Mouse (Mus musculus) gastrocnemius, adult 8-10 months (tissue): ENCODE measurements at regions not wholly inside any gene's neighbourhood (a gene's known extent, or its start where the extent isn't known, plus 50 kb on each side); places are given as distances from the start of the nearest gene placed in this dataset.

Source experiments
- DNase-seq, 2 experiments: peaks; one replicate each; pipeline ENCODE4 v3.0.0; 2022; ENCODE audit warnings: low spot score in 2 of 2

DNA sequence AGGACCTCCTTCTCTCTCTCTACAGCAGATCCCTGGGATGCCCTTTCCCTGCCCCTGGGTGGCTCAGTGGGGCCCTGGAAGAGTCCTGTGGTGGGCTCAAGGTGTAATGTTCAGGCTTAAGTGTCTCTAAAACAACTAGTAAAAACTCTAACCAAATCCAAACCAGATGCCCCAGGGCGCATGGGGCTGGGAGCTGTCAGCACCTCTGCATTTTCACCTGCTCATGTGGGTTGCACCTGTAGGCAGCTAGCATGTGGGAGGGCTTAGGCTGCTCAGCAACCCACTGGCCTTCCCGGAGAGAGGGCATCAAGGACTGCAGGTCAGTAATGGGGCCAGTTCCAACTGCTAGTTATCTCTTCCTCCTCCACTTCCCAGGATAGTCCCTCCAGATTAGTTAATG lies 104.8 kb upstream of the Gm12830 start:
- no peak for DNase-seq

DNA sequence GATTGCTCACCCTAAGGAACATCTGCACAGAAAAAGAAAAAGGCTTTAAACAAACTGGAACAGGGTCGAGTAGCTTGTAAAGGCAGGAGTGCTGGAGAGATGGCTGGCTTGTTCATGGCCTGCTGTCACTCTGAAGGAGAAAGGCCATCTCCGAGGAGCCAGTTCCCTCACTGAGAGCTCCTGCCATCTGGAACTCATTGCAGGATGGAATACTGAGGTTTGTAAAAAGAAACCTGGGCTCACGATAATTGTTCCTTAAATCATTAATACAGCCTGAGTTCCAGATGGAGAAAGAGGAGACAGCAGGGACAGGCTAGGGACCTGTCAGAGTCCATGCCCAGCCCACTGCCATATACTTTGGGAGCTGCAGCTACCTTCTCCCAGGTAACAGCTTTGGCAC lies 100.8 kb upstream of the Gm12830 start:
- no peak for DNase-seq

GRCm38 (mm10) chr4:114721386-114721785 lies 100.1 kb upstream of the Gm12830 start:
- DNase-seq: no peak

DNA sequence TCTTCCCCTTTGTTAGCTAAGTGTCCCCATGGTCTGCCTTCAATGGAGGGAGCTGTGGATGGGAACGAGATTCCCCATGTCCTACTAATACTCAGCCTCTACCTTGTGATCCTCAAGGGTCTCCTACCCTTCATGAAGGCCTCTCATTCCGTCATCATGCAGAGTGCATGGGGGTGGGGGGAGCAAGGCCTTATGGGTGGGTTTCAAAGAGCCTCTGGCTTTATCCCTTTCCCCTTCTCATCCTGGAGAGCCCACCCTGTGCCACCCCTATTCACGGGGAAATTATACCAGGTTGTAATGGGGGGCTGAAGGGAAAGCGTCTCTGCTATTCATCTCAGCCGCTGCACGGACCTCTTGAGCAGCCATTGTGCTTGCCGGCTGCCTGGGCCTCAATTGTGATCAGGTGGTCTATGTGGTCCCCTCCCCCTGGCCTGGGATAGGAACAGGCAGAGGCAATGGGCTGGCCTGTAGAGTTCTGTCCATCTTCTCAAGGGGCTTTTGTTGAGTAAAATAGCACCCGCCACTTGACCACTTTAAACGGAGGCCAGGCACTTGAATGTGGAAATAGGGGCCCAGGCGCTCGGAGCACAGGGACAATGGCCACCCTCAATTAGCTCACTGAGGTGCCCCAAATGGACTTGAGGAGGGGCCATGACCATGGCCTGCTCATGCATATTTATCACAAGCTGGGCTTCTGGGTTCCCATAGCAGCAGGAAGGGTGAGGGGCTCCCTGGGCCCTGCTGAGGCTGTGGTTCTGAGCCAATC lies 93.1 kb upstream of the Gm12830 start:
- DNase-seq: no peak

DNA sequence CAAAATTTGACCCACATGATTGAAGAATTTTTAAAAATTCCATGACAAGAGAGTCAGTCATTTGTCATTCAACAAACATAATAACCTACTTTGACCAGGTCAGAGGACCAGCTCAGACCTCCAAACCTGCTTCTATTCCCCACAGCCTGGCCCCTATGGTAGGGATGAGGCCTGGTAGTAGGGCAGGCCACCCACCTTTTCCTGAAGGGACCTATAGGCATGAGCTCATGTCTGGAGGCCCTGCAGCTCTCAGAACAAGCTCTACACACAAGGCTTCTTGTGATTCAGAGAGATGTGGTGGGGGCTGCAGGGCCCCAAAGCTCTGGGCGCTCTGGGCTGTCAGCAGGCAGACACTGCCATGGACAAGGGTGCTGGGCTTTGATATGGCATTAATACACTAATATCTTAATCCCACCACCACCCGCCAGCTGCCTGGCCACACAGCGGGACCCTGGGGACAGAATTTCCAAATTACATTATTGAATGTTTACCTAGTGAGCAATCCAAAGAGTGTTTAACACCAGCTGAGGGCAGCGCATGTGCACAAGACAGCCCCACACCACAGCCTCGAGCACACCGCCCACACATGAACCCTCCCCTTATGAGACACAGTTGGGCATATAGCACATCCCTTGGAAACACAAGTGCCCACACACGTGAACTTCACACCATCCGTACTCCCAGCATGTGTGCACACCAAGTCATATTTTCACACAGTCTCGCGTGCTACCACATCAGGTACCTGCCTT lies 88.1 kb upstream of the Gm12830 start:
- DNase-seq: no peak

- DNase-seq: no peak
Observed at GRCm38 (mm10) chr4:114738903-114739667, 82.4 kb upstream of the Gm12830 start.

DNA sequence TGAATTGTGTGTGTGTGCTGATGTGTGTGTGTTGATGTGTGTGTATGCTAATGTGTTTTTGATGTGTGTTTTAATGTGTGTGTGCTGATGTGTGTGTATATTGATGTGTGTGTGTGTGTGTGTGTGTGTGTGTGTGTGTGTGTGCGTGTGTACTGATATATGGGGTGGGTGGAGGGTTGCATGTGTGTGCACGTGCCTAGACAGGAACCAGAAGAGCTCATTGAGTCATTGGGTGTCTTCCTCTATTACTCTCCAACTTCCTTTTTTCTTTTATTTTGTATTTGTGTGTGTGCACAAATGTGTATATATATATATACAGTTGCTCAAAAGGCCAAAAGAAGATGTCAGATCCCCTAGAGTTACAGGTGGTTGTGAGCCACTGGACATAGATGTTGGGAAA lies 73.4 kb upstream of the Gm12830 start:
- no peak for DNase-seq

DNA sequence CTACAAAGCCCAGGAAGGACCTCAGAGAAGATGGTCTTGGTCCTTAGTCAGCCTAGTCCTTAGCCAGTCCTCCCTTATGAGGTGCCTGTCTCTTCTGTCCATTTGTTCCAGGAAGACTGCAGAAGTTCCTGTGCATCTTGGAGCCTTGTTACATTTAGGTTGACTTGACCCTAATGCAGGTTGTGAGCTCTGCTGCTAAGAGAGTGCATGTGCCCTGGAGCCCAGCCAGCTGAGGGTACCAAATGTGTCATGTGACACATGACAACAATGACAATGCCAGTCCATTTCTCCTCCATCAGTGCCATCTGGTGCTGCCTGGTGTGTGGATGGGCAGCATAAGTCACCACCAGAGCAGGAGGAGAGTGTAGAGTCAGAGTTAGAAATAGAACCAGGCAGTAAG lies 61.7 kb upstream of the Gm12830 start:
- no peak for DNase-seq

DNA sequence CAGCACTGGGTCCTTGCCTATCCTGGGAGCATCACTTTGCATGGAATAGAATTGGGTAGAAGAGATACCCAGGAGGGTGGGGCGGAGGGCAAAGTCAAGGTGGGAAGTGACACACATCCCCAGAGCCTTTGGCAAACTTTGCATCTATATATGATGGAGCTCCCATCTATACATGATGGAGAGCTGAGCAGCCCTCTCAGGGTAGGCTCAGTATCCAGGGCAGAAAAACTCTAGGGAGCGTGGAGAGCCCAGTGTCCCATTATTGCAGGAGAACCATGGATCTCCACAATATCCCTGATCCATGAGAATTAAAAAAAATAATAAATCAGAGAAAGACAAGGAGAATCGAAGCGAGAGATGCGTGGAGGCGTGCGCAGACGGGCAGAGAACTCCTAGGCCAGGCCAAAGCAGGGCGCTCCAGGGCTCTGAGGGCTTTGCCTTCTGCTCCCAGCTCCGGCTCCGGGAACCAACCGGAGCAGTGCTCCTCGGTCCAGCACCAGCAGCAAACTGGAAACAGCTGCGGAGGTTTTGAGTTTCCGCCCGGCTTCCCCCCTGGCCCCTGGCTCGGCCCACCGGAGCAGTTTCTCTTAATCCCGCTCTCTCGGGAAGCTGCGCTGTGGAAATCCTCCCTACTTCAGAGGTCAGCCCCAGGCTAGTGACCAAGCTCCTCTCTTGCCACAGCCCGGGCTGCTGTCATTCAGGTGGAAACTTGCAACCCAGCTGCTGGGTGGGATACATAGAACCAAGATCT lies 54.7 kb upstream of the Gm12830 start:
- DNase-seq: no peak
